Mouse (Mus musculus) midbrain, embryonic 11.5 days (tissue): ENCODE results near the gene Etv2. TPM values are rescaled to one million over a fixed set of nuclear protein-coding genes. Genes with fewer than 3 reads are reported as not detected.
A peak's percentile ranks its signal among the peaks of the same experiment; 100 is the strongest.

ENCODE experiments used
- ATAC-seq: fragments of 200-750 bp; cut with Nextera tagmentation; 2 replicates; pipeline ENCODE4 v1.8.0; 2017; ENCODE audit warnings: moderate TSS enrichment, moderate library complexity; ENCODE audit not compliant: low FRiP score
- DNase-seq: peaks from one replicate; pipeline ENCODE4 v3.0.0; 2015; ENCODE audit warnings: low spot score; ENCODE audit errors: missing footprints
- H3K27ac ChIP-seq: fragments of 300-500 bp; sonication (generic); 2 replicates; pipeline ENCODE4 v1.5.1; 2014; ENCODE audit warnings: low read depth, low read length
- H3K27me3 ChIP-seq: fragments of 300-500 bp; sonication (generic); 2 replicates; pipeline ENCODE4 v1.6.1; 2014; ENCODE audit warnings: mild to moderate bottlenecking, low read length, moderate library complexity, mixed read lengths; ENCODE audit not compliant: control insufficient read depth, insufficient read depth
- H3K36me3 ChIP-seq: fragments of 300-500 bp; sonication (generic); 2 replicates; pipeline ENCODE4 v1.6.1; 2014; ENCODE audit warnings: mild to moderate bottlenecking, low read length, moderate library complexity, mixed read lengths; ENCODE audit not compliant: control insufficient read depth, insufficient read depth
- H3K4me1 ChIP-seq: fragments of 300-500 bp; sonication (generic); 2 replicates; pipeline ENCODE4 v1.6.1; 2014; ENCODE audit warnings: low read length; ENCODE audit not compliant: control insufficient read depth, insufficient read depth
- H3K4me2 ChIP-seq: fragments of 300-500 bp; sonication (generic); 2 replicates; pipeline ENCODE4 v1.6.1; 2014; ENCODE audit warnings: mild to moderate bottlenecking, moderate library complexity
- H3K4me3 ChIP-seq: fragments of 300-500 bp; sonication (generic); 2 replicates; pipeline ENCODE4 v1.5.1; 2014; ENCODE audit warnings: low read depth, low read length
- H3K9ac ChIP-seq: fragments of 300-500 bp; sonication (generic); 2 replicates; pipeline ENCODE4 v1.6.1; 2014; ENCODE audit warnings: low read length
- H3K9me3 ChIP-seq: fragments of 300-500 bp; sonication (generic); 2 replicates; pipeline ENCODE4 v1.6.1; 2016; ENCODE audit warnings: low read length; ENCODE audit not compliant: control insufficient read depth
- WGBS: fragments of 180-500 bp; shearing (Covaris S2); extraction: QIAGEN DNeasy Blood & Tissue Kit; methylation state at CpG from one replicate; pipeline ENCODE4 v1.1.7; 2014; 5-methylcytosine and 5-hydroxymethylcytosine counted together
- polyA plus RNA-seq: library from polyadenylated mRNA; unstranded; fragments of >200 nt; fragmentation: Nextera tagmentation; extraction: Ambion mirVana; gene quantifications from 2 replicates; pipeline ENCODE4 v1.2.1, GENCODE M21; 2014

Etv2 gene
- polyA plus RNA-seq, 1 experiment from 2014 or later: not detected

DNA sequence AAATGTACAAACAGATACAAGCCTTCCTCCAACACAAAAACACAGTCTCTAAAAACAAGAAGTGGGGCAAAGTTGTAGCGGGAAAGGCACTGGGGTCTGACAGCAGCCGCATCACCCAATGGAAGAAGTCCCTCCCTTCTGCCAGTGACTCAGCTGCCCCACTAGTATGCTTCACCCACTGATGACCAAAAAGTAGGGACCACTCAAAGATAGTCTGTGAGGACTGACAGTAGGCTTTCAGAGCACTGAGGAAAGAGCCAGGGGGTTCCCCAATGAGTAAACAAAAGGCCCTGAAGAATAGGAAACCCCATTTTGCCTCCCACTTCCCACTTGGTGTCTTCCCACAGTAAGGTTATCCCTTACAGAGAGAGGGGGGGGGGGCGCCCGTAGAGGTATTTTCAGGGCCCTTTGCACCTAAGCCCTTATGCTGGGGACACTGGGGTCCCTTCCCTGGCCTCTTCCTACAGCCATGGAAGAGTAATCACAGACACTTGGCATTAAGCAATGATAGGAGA lies 41.1 kb downstream of the Etv2 start:
- Histone ChIP-seq H3K9ac (no peak overlapping the region), H3K9me3 (no peaks in the 10 kb centered on the region), H3K27me3 (no peaks in the 10 kb centered on the region), H3K4me3 (no peak overlapping the region), H3K27ac (no peak overlapping the region), H3K4me2 (no peak overlapping the region), H3K4me1 (peaks cover 5% of the 10 kb centered on the region; the same call in 1 of the 2 replicates), H3K36me3 (no peaks in the 10 kb centered on the region)
- DNase-seq (peak; percentile 12), ATAC-seq (no peak)
- WGBS: 73% methylated on average over 4 of the region's 4 CpGs

- H3K9ac ChIP-seq: no peak overlapping the region
- WGBS: 79% methylated on average over 10 of the region's 10 CpGs
These were observed 41.8 kb downstream of the Etv2 start for GRCm38 (mm10) chr7:30593579-30594509.

GRCm38 (mm10) chr7:30592772-30593423 lies 42.8 kb downstream of the Etv2 start:
- DNase-seq (peak; percentile 62), ATAC-seq (no peak)
- peaks cover 5% of the 10 kb centered on the region; the same call in 1 of the 2 replicates for H3K4me1 ChIP-seq
- WGBS: 65% methylated on average over 5 of the region's 5 CpGs
- no peaks in the 10 kb centered on the region for H3K27me3 ChIP-seq
- no peak overlapping the region for H3K4me2 ChIP-seq
- no peak overlapping the region for H3K4me3 ChIP-seq
- no peaks in the 10 kb centered on the region for H3K36me3 ChIP-seq
- H3K9ac ChIP-seq: no peak overlapping the region
- H3K27ac ChIP-seq: no peak overlapping the region
- H3K9me3 ChIP-seq: no peaks in the 10 kb centered on the region

More at GRCm38 (mm10) chr7:30593579-30594509, 41.8 kb downstream of the Etv2 start:
- Histone ChIP-seq H3K4me3 (no peak overlapping the region), H3K4me2 (no peak overlapping the region), H3K27ac (no peak overlapping the region), H3K9me3 (no peaks in the 10 kb centered on the region), H3K36me3 (no peaks in the 10 kb centered on the region), H3K27me3 (no peaks in the 10 kb centered on the region), H3K4me1 (peaks cover 5% of the 10 kb centered on the region; the same call in 1 of the 2 replicates)
- DNase-seq (peak; percentile 26), ATAC-seq (no peak)

- no peak overlapping the region for H3K4me2 ChIP-seq
- ATAC-seq (no peak), DNase-seq (no peak)
- no peak overlapping the region for H3K9ac ChIP-seq
- H3K27me3 ChIP-seq: no peaks in the 10 kb centered on the region
- 39% methylated on average over 4 of the region's 4 CpGs for WGBS
- no peak overlapping the region for H3K27ac ChIP-seq
- H3K36me3 ChIP-seq: peaks cover 1% of the 10 kb centered on the region; the same call in 1 of the 2 replicates
- H3K4me1 ChIP-seq: peaks cover 17% of the 10 kb centered on the region
- no peaks in the 10 kb centered on the region for H3K9me3 ChIP-seq
- no peak overlapping the region for H3K4me3 ChIP-seq
These were observed 44.1 kb downstream of the Etv2 start for GRCm38 (mm10) chr7:30591605-30591951.

- no peak overlapping the region for H3K9ac ChIP-seq
- H3K4me2 ChIP-seq: no peak overlapping the region
- no peaks in the 10 kb centered on the region for H3K9me3 ChIP-seq
- WGBS: 87% methylated on average over 9 of the region's 9 CpGs
- DNase-seq (no peak), ATAC-seq (no peak)
- peaks cover 17% of the 10 kb centered on the region for H3K4me1 ChIP-seq
- no peak overlapping the region for H3K4me3 ChIP-seq
- no peak overlapping the region for H3K27ac ChIP-seq
- no peaks in the 10 kb centered on the region for H3K27me3 ChIP-seq
- peaks cover 6% of the 10 kb centered on the region; the same call in 1 of the 2 replicates for H3K36me3 ChIP-seq
These were observed 44.6 kb downstream of the Etv2 start for GRCm38 (mm10) chr7:30590927-30591604.

- DNase-seq (peak; percentile 99), ATAC-seq (peak; percentile 64)
- H3K36me3 ChIP-seq: peaks cover 12% of the 10 kb centered on the region; the same call in 1 of the 2 replicates
- peak overlapping the region; percentile 77 for H3K4me2 ChIP-seq
- no peaks in the 10 kb centered on the region for H3K27me3 ChIP-seq
- WGBS: 33% methylated on average over 39 of the region's 40 CpGs
- peaks cover 17% of the 10 kb centered on the region for H3K4me1 ChIP-seq
- peak overlapping the region; percentile 71 for H3K9ac ChIP-seq
- H3K9me3 ChIP-seq: no peaks in the 10 kb centered on the region
- peak overlapping the region; percentile 81 for H3K27ac ChIP-seq
- peak overlapping the region; percentile 96 for H3K4me3 ChIP-seq
These were observed 46.0 kb downstream of the Etv2 start for GRCm38 (mm10) chr7:30589435-30590301.

DNA sequence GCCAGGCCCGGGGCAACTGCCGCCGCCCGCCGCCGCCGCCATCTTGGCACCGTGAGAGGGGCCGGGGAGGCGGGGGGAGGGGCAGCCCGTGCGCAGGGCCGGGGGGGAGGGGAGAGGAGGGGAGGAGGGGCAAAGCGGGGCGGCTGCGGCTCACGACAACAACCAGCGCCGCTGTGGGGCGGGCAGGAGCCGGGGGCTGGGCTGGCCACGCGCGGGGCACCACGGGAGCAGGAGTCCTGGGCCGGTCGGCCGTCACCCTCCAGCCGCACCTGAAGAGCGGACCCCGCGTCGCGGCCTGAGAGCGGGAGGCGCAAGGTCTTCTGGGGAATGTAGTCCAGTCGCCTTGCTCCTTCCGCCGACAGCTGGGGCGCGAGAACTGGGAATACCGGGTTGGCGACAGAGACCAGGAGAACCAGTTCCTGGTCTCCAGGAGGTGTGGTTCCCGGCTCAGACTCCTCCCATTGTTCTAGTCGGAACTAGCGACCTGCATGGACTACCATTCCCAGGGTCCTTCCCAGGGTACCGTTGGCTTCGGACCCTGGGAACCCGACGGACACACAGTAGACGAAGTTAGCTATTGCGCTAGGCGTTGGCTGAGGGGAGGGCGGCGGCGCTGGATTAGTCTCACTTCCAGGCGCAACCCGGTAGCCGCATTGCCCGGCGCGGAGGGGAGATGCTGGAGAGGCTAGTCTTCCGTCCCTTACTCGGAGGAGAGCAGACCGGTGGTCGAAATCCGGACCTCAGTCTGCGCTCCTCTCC lies 46.8 kb downstream of the Etv2 start, which contains the start of gene Kmt2b:
Gene Kmt2b, minus strand, starts transcription at position 51 of the 759 bp plus-strand sequence.
- Histone ChIP-seq H3K4me3 (peak within 1 kb of the TSS; percentile 96), H3K4me2 (peak within 1 kb of the TSS; percentile 86), H3K27me3 (no peaks in the 10 kb centered on the region), H3K9ac (peak within 1 kb of the TSS; percentile 97), H3K27ac (peak within 1 kb of the TSS; percentile 81), H3K36me3 (peaks cover 15% of the 10 kb centered on the region; the same call in 1 of the 2 replicates), H3K9me3 (no peaks in the 10 kb centered on the region), H3K4me1 (peaks cover 17% of the 10 kb centered on the region)
- DNase-seq: peak; percentile 99
- WGBS: under 1% methylated on average over 54 of the region's 68 CpGs
- peak; percentile 97 for ATAC-seq
